Mouse (Mus musculus) small intestine, adult 2 months (tissue): Measurements from ENCODE around the gene Rrh.

ENCODE experiments used
- CTCF ChIP-seq: fragments of 200-500 bp; IDR thresholded peaks from 2 replicates; pipeline ENCODE4 v1.5.1; 2012; ENCODE audit warnings: low read depth, mild to moderate bottlenecking, control low read depth, inconsistent platforms, low read length, moderate library complexity, mixed read lengths; ENCODE audit not compliant: insufficient replicate concordance, insufficient read length; ENCODE audit errors: extremely low read depth
- POLR2A ChIP-seq: fragments of 200-500 bp; IDR thresholded peaks from 2 replicates; pipeline ENCODE4 v1.6.1; 2012; ENCODE audit warnings: low read depth, mild to moderate bottlenecking, control low read depth, inconsistent platforms, low read length, moderate library complexity

- no peak for TF ChIP-seq CTCF
- no peak for TF ChIP-seq POLR2A
Measured at GRCm38 (mm10) chr3:129820847-129821246, 1.5 kb downstream of the Rrh start.
